Mouse (Mus musculus) cerebellum, adult 8-10 months (tissue): ENCODE data around the gene Grrp1.
A peak's percentile ranks its signal among the peaks of the same experiment; 100 is the strongest.
"Not testable (repeated sequence)": the region's sequence is repeated elsewhere in the genome, so short reads cannot be mapped to it uniquely, and the experiment has no call there.

Source experiments
- DNase-seq: peaks from one replicate; pipeline ENCODE4 v3.0.0; 2022

Gene Grrp1

DNA sequence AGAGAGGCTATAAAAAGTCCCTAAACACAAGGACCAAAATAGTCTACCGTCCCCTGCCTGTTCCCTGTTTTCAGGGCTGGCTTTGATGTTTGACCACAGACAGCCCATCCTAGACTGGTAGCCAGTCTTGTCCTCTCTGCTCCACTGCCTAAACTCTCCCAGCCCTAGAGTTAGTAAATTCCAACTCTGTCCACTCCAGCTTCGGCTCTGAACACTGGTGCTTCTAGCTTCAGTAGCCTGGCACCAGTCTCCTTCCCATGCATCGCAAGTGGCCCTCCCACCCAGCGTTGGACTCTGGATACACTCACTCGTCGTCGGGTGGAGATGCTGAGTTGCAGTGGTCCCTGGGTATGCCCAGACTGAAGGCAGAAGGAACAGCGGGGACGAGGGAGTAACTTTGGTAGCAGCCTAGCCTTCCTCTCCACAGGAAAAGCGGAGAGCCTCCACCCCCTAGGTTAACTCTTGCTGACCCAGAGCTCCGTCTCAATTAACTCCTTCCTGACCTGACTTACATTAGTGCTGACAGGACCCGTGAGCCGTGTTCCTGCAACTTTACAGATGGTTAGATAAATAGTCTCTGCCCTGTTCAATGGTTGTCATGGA is at the start of gene Grrp1:
Gene Grrp1, minus strand, starts transcription at position 385 of the 603 bp plus-strand sequence.
- DNase-seq, result no peak

- DNase-seq, result no peak
These were observed 48.2 kb upstream of the Grrp1 start for GRCm38 (mm10) chr4:134302084-134302483.

DNA sequence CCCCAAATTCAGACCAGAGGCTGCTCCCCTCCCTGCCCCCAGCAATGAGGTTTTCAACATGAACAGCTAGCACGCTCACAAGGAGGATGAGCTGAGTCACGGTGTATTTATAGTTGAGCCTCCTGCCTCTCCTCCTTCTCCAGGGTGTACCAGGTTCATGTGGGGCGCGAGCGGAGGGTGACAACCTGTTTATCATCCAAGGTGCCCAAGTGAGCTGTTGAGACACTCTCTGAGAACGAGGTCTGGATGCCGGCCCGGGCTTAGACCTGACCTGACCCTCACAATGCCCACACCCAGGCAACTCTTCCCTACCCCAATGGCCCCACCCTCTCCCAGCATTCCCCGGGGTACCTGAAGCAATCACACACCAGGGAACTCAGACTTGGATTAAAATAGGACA is 46.4 kb upstream of the Grrp1 start:
- DNase-seq, result no peak

GRCm38 (mm10) chr4:134299498-134299810 is 45.5 kb upstream of the Grrp1 start:
- no peak for DNase-seq

DNA sequence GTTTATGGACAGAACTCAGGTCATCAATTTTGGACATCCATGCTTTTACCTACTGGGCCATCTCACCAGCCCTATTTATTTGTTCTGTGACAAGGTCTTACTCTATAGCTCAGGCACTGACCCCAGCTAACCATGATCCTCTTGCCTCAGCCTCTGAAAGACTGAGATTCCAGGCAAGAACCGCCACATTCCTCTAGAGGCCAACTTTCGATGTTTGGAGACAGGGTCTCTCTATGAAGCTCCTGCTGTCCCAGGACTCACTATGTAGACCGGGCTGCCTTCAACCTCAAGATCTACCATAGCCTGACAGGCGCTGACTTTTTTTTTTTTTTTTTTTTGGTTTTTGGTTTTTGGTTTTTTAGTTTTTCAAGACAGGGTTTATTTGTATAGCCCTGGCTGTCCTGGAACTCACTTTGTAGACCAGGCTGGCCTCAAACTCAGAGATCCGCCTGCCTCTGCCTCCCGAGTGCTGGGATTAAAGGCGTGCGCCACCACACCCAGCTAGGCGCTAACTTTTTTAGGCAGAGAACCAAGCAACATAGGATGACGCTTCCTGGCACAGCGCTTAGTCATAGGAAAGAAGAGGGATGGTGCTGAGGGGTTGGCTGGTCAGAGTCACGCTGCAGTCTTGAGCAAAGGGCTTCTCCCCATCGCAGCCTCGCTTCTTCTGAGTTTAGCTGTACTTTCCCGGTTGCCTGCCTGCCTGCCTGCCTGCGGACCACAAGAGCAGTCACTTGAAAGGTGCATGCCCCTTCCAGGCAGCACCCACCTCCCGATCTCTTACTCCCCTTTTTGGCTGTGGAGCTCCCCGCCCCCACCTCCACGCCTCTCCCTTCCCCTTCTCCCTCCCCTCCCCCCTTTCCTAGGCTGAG is 45.0 kb upstream of the Grrp1 start:
- no peak for DNase-seq

GRCm38 (mm10) chr4:134297369-134297768 is 43.5 kb upstream of the Grrp1 start:
- DNase-seq, result no peak

- no peak for DNase-seq
These were observed 42.6 kb upstream of the Grrp1 start for GRCm38 (mm10) chr4:134296523-134296922.

DNA sequence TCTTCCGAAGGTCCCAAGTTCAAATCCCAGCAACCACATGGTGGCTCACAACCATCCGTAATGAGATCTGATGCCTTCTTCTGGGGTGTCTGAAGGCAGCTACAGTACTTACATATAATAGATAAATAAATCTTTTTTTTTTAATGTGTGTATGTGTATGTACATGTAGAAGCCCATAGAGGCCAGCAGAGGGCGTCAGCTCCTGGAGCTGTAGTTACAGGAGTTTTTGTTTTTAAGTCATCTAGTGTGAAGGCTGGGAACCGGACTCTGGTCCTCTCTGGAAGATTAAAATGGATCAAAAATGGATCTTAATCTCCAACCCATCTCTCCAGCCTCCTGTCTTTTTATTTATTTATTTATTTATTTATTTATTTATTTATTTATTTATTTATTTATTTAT is 42.2 kb upstream of the Grrp1 start:
- DNase-seq, result not testable (repeated sequence)

DNA sequence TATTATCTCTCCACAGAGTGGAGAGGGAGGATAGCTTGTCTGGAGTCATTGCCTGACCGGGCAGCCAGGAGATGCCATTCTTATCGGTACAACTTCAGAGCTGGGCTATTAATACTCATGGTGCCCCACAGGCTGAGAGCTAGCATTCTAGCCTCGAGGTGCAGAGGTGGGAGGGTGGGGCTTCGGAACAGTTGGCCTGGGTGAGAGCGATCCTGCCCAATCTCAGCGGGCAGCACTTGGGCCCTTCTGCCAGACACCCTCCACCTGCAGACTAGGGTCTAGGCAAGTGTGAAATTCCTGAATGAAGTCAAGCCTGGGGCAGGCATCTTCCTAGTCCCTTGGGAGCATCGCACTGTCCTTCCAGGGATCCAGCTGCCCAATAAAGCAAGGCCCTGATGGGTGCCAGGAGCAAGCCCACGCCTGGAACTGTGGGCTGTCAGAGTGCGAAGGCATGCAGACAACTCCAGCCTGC is 39.8 kb upstream of the Grrp1 start:
- no peak for DNase-seq

GRCm38 (mm10) chr4:134293061-134293691 is 39.3 kb upstream of the Grrp1 start:
- DNase-seq, result no peak

DNA sequence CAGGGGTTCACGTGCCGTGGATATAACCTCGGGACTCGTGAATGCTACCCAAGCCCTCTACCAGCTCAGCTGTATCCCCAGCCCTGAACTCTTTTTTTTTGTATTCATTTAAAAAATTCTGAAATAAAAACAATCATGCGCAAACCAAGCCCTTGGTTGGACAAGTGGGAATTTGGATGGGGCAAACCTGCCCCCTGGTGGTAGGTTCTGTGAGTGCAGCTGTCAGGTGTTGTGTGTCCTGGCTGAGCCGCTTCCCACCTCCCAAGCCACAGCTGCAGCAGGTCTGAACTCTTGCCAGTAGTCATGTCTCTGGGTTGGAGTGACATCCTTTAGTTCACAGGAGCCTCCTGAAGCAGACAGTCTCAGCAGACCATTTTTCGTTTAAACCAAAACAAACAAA is 38.2 kb upstream of the Grrp1 start:
- DNase-seq, result peak; percentile 72

- DNase-seq, result no peak
These were observed 34.7 kb upstream of the Grrp1 start for GRCm38 (mm10) chr4:134288397-134289256.

DNA sequence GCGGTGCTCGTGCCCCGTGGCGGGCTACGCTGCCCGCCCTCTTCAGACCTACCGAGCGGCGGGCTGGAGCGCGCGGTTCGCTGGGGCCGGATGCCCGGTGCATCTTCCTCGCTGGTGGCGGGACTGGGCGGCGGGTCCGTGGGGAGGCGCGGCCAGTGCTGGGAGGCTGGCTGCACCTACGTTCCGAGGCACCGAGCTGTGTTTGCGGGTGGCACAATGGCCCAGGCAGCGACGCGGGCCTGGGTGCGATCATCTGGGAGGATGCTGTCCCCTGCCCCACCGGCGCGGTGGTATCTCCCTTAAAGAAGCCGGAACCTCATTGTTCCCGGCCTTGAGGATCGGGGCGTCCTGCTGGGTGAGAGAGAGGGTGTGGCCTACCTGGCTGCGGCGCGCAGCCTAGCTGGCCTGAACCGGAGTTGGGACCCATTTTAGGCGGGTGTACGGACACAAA is 33.7 kb upstream of the Grrp1 start, which contains the start of gene Pdik1l:
Gene Pdik1l, minus strand, starts transcription at position 321 of the 451 bp plus-strand sequence.
- DNase-seq, result peak; percentile 74

GRCm38 (mm10) chr4:134287168-134287564 is 33.3 kb upstream of the Grrp1 start:
- DNase-seq, result peak; percentile 97

GRCm38 (mm10) chr4:134286226-134287167 is 32.6 kb upstream of the Grrp1 start:
- no peak for DNase-seq

DNA sequence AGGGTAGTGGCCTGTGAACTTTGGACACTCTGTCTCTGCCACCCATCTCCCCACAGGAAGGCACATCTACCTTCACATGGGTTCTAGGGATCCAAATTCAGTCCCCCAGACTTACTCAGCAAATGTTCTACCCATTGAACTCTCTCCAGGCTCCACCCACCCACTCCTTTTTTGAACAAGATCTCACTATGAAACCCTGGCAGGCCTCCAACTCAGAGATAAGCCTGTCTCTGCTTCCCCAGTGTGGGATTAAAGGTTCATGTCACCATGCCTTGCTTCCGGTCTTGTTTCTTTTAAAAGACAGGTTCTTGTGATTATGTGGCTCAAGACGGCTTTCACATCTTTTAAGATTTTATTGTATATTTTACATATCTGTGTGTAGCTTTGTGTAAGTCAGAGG is 31.0 kb upstream of the Grrp1 start:
- no peak for DNase-seq

DNA sequence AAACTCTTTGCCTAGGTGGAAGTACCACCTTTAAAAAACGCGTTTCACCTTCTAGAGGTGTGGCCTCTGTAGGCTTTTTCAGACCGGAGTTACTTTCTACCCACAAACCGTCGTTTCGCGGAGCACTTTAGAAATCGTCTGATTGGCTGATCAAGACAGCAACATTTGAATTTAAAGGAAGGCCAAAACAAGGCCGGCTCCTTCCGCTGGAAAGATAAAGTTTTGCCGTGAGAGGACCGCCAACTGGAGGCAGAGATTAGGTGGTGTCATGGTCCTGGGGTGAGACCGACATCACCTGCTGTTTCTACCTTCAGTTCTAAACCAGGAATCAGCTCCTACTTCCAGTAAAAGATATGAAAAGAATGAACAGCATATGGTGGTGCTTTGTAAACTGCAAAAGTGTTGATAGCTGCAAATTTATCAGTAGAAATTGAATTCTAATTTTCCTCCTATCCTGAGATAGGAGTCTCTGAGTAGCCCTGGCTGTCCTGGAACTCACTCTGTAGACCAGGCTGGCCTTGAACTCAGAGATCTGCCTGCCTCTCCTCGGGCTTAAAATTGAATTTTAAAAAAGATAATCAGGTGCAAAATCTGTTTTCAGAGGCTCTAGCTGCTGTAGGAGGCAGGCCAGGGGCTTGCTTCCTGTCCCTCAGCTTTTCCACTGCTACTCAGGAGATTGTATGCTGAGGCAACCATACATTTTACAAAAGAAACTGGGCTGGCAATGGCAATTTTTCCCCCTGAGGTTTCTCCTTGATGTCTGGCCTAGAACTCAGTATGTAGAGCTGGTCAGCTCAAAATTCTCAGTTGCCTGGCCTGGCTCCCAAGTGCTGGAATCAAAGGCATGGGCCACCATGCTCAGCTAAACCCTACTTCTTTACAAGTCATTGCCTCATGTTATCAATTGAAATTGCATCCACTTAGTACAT is 19.8 kb upstream of the Grrp1 start:
- DNase-seq, result no peak

DNA sequence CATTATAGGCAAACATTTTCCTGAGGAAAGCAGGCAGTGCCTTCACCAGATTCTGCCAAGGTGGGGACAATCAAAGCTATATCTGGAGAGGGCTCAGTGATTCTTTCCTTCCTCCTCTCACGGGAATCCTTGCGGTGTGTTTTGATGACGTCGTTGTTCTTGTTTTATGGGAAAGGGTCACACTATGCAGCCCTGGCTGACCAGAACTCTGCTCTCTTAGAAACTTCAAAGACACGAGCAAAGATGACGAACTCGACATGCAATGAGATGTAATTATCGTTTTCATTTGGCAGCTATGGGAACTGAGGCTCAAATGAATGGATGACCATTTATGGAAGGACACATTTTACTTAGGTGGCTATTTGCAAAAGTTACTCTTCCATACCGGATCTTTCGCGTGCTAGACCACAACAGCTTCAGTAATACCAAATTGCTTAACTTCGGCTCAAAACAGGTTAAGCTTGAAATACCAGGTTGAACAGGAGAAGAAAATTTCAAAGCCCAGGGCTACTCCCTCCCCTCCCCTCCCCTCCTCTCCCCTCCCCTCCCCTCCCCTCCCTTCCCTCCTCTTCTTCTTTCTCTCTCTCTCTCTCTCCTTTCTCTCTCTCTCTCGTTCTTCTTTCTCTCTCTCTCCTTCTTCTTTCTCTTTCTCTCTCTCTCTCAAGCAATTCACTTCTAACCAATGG is 19.0 kb upstream of the Grrp1 start:
- no peak for DNase-seq

DNA sequence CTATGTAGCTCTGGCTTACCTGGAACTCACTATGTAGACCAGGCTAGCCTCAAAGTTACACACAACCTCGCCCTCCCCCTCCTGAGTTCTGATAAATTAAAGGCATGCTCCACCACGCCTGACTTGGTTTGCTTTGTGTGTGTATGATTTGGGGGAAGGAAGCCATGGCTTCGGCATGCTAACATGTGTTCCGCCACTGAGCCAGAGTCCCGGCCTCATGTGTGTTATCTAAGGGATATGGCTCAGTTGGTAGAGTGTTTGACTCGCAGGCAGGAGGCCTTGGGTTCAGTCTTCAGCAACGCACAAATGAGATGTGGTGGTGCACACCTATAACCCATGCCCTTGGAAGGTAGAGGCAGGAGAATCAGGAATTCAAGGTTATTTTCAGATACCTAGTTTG is 18.1 kb upstream of the Grrp1 start:
- DNase-seq, result no peak

- DNase-seq, result not testable (repeated sequence)
These were observed 15.7 kb upstream of the Grrp1 start for GRCm38 (mm10) chr4:134269622-134270021.
